Mouse (Mus musculus): ENCODE results near the gene Zc3h13. TPM values are rescaled to one million over a fixed set of nuclear protein-coding genes. Genes with fewer than 3 reads are reported as not detected.

Gene Zc3h13
- polyA plus RNA-seq, 1 experiment from 2014 or later, result 31.1 TPM

GRCm38 (mm10) chr14:75246024-75247000 is 37.9 kb upstream of the Zc3h13 start:
- no peak for DNase-seq (ENCODE audit: low spot score)
- no peaks in the 10 kb centered on the region for H3K4me1 ChIP-seq (ENCODE audit: control insufficient read depth, insufficient read depth, low read length)
- WGBS, result 83% methylated on average over 11 of the region's 11 CpGs
- H3K4me3 ChIP-seq (ENCODE audit: low read depth, low read length), result no peak overlapping the region
- ATAC-seq (ENCODE audit: insufficient number of reproducible peaks, low FRiP score, low TSS enrichment, low read depth), result no peak
- no peaks in the 10 kb centered on the region for H3K36me3 ChIP-seq (ENCODE audit: control insufficient read depth, insufficient read depth, low read length)
- H3K9me3 ChIP-seq (ENCODE audit: control insufficient read depth, low read length), result no peaks in the 10 kb centered on the region
- no peak overlapping the region for H3K4me2 ChIP-seq (ENCODE audit: low read depth, severe bottlenecking)
- H3K27me3 ChIP-seq (ENCODE audit: control insufficient read depth, insufficient read depth, low read length), result no peaks in the 10 kb centered on the region
- no peak overlapping the region for H3K27ac ChIP-seq (replicated peaks; ENCODE audit: low read depth, low read length)
- no peak overlapping the region for H3K9ac ChIP-seq (ENCODE audit: low read length)

- H3K36me3 ChIP-seq (ENCODE audit: control insufficient read depth, insufficient read depth, low read length), result no peaks in the 10 kb centered on the region
- H3K27ac ChIP-seq (replicated peaks; ENCODE audit: low read depth, low read length), result no peak overlapping the region
- DNase-seq (ENCODE audit: low spot score) (no peak), ATAC-seq (ENCODE audit: insufficient number of reproducible peaks, low FRiP score, low TSS enrichment, low read depth) (no peak)
- 90% methylated on average over 3 of the region's 3 CpGs for WGBS
- no peak overlapping the region for H3K4me2 ChIP-seq (ENCODE audit: low read depth, severe bottlenecking)
- H3K9ac ChIP-seq (ENCODE audit: low read length), result no peak overlapping the region
- no peak overlapping the region for H3K4me3 ChIP-seq (ENCODE audit: low read depth, low read length)
- H3K4me1 ChIP-seq (ENCODE audit: control insufficient read depth, insufficient read depth, low read length), result no peaks in the 10 kb centered on the region
- H3K27me3 ChIP-seq (ENCODE audit: control insufficient read depth, insufficient read depth, low read length), result no peaks in the 10 kb centered on the region
- H3K9me3 ChIP-seq (ENCODE audit: control insufficient read depth, low read length), result no peaks in the 10 kb centered on the region
Observed at GRCm38 (mm10) chr14:75250432-75250831, 33.7 kb upstream of the Zc3h13 start.

- H3K36me3 ChIP-seq (ENCODE audit: control insufficient read depth, insufficient read depth, low read length), result no peaks in the 10 kb centered on the region
- no peaks in the 10 kb centered on the region for H3K9me3 ChIP-seq (ENCODE audit: control insufficient read depth, low read length)
- no peak overlapping the region for H3K9ac ChIP-seq (ENCODE audit: low read length)
- H3K27ac ChIP-seq (replicated peaks; ENCODE audit: low read depth, low read length), result no peak overlapping the region
- no peaks in the 10 kb centered on the region for H3K27me3 ChIP-seq (ENCODE audit: control insufficient read depth, insufficient read depth, low read length)
- no peak for ATAC-seq (ENCODE audit: insufficient number of reproducible peaks, low FRiP score, low TSS enrichment, low read depth)
- no peak overlapping the region for H3K4me2 ChIP-seq (ENCODE audit: low read depth, severe bottlenecking)
- WGBS, result 54% methylated on average over 5 of the region's 5 CpGs
- no peaks in the 10 kb centered on the region for H3K4me1 ChIP-seq (ENCODE audit: control insufficient read depth, insufficient read depth, low read length)
- H3K4me3 ChIP-seq (ENCODE audit: low read depth, low read length), result no peak overlapping the region
- DNase-seq (ENCODE audit: low spot score), result no peak
Observed at GRCm38 (mm10) chr14:75256521-75256920, 27.7 kb upstream of the Zc3h13 start.

- no peaks in the 10 kb centered on the region for H3K27me3 ChIP-seq (ENCODE audit: control insufficient read depth, insufficient read depth, low read length)
- no peaks in the 10 kb centered on the region for H3K9me3 ChIP-seq (ENCODE audit: control insufficient read depth, low read length)
- no peaks in the 10 kb centered on the region for H3K4me1 ChIP-seq (ENCODE audit: control insufficient read depth, insufficient read depth, low read length)
- H3K27ac ChIP-seq (replicated peaks; ENCODE audit: low read depth, low read length), result no peak overlapping the region
- WGBS, result 91% methylated on average over 5 of the region's 5 CpGs
- H3K36me3 ChIP-seq (ENCODE audit: control insufficient read depth, insufficient read depth, low read length), result no peaks in the 10 kb centered on the region
- H3K4me3 ChIP-seq (ENCODE audit: low read depth, low read length), result no peak overlapping the region
- H3K9ac ChIP-seq (ENCODE audit: low read length), result no peak overlapping the region
- DNase-seq (ENCODE audit: low spot score), result no peak
- H3K4me2 ChIP-seq (ENCODE audit: low read depth, severe bottlenecking), result no peak overlapping the region
- no peak for ATAC-seq (ENCODE audit: insufficient number of reproducible peaks, low FRiP score, low TSS enrichment, low read depth)
Observed at GRCm38 (mm10) chr14:75269531-75269930, 14.6 kb upstream of the Zc3h13 start.

- no peaks in the 10 kb centered on the region for H3K9me3 ChIP-seq (ENCODE audit: control insufficient read depth, low read length)
- ATAC-seq (ENCODE audit: insufficient number of reproducible peaks, low FRiP score, low TSS enrichment, low read depth), result no peak
Observed at GRCm38 (mm10) chr14:75279716-75280115, 4.5 kb upstream of the Zc3h13 start.

GRCm38 (mm10) chr14:75280406-75280805 is 3.8 kb upstream of the Zc3h13 start:
- ATAC-seq (ENCODE audit: insufficient number of reproducible peaks, low FRiP score, low TSS enrichment, low read depth), result no peak

More at GRCm38 (mm10) chr14:75279716-75280115, 4.5 kb upstream of the Zc3h13 start:
- H3K27me3 ChIP-seq (ENCODE audit: control insufficient read depth, insufficient read depth, low read length), result no peaks in the 10 kb centered on the region
- H3K36me3 ChIP-seq (ENCODE audit: control insufficient read depth, insufficient read depth, low read length), result no peaks in the 10 kb centered on the region
- no peak overlapping the region for H3K4me2 ChIP-seq (ENCODE audit: low read depth, severe bottlenecking)
- no peak overlapping the region for H3K27ac ChIP-seq (replicated peaks; ENCODE audit: low read depth, low read length)
- no peak overlapping the region for H3K9ac ChIP-seq (ENCODE audit: low read length)
- WGBS, result 85% methylated on average over 6 of the region's 6 CpGs
- H3K4me1 ChIP-seq (ENCODE audit: control insufficient read depth, insufficient read depth, low read length), result no peaks in the 10 kb centered on the region
- H3K4me3 ChIP-seq (ENCODE audit: low read depth, low read length), result no peak overlapping the region
- no peak for DNase-seq (ENCODE audit: low spot score)

GRCm38 (mm10) chr14:75283609-75284192 is 472 bp upstream of the Zc3h13 start:
- Histone ChIP-seq H3K36me3 (ENCODE audit: control insufficient read depth, insufficient read depth, low read length) (no peaks in the 10 kb centered on the region), H3K9me3 (ENCODE audit: control insufficient read depth, low read length) (no peaks in the 10 kb centered on the region), H3K27ac (replicated peaks; ENCODE audit: low read depth, low read length) (no peak overlapping the region), H3K4me2 (ENCODE audit: low read depth, severe bottlenecking) (peak overlapping the region; percentile 60), H3K9ac (ENCODE audit: low read length) (peak overlapping the region; percentile 92), H3K4me1 (ENCODE audit: control insufficient read depth, insufficient read depth, low read length) (0 out of 2 replicates have a peak, but pooled peaks cover 2% of the 10 kb centered on the region), H3K27me3 (ENCODE audit: control insufficient read depth, insufficient read depth, low read length) (no peaks in the 10 kb centered on the region), H3K4me3 (ENCODE audit: low read depth, low read length) (peak overlapping the region; percentile 99)
- 4% methylated on average over 19 of the region's 19 CpGs for WGBS
- DNase-seq (ENCODE audit: low spot score) (no peak), ATAC-seq (ENCODE audit: insufficient number of reproducible peaks, low FRiP score, low TSS enrichment, low read depth) (no peak; the same call in 1 of the 2 replicates)

More at GRCm38 (mm10) chr14:75280406-75280805, 3.8 kb upstream of the Zc3h13 start:
- 0 out of 2 replicates have a peak, but pooled peaks cover under 1% of the 10 kb centered on the region for H3K4me1 ChIP-seq (ENCODE audit: control insufficient read depth, insufficient read depth, low read length)
- H3K4me3 ChIP-seq (ENCODE audit: low read depth, low read length), result no peak overlapping the region
- H3K4me2 ChIP-seq (ENCODE audit: low read depth, severe bottlenecking), result no peak overlapping the region
- no peak for DNase-seq (ENCODE audit: low spot score)
- WGBS, result 78% methylated on average over 5 of the region's 5 CpGs
- no peak overlapping the region for H3K27ac ChIP-seq (replicated peaks; ENCODE audit: low read depth, low read length)
- H3K9ac ChIP-seq (ENCODE audit: low read length), result no peak overlapping the region
- no peaks in the 10 kb centered on the region for H3K9me3 ChIP-seq (ENCODE audit: control insufficient read depth, low read length)
- H3K36me3 ChIP-seq (ENCODE audit: control insufficient read depth, insufficient read depth, low read length), result no peaks in the 10 kb centered on the region
- no peaks in the 10 kb centered on the region for H3K27me3 ChIP-seq (ENCODE audit: control insufficient read depth, insufficient read depth, low read length)

- H3K36me3 ChIP-seq (ENCODE audit: control insufficient read depth, insufficient read depth, low read length), result no peaks in the 10 kb centered on the region
- no peak overlapping the region for H3K4me3 ChIP-seq (ENCODE audit: low read depth, low read length)
- no peak overlapping the region for H3K27ac ChIP-seq (replicated peaks; ENCODE audit: low read depth, low read length)
- H3K9me3 ChIP-seq (ENCODE audit: control insufficient read depth, low read length), result no peaks in the 10 kb centered on the region
- no peak for DNase-seq (ENCODE audit: low spot score)
- WGBS, result 97% methylated on average over 1 of the region's 1 CpGs
- H3K9ac ChIP-seq (ENCODE audit: low read length), result no peak overlapping the region
- H3K27me3 ChIP-seq (ENCODE audit: control insufficient read depth, insufficient read depth, low read length), result no peaks in the 10 kb centered on the region
- no peaks in the 10 kb centered on the region for H3K4me1 ChIP-seq (ENCODE audit: control insufficient read depth, insufficient read depth, low read length)
- no peak overlapping the region for H3K4me2 ChIP-seq (ENCODE audit: low read depth, severe bottlenecking)
- no peak for ATAC-seq (ENCODE audit: insufficient number of reproducible peaks, low FRiP score, low TSS enrichment, low read depth)
Observed at GRCm38 (mm10) chr14:75301081-75301480, 16.9 kb downstream of the Zc3h13 start.
